Mouse (Mus musculus) megakaryocyte, embryonic 14.5 days (primary cell): ENCODE measurements around the gene Tbxas1. TPM values are rescaled to one million over a fixed set of nuclear protein-coding genes. Genes with fewer than 3 reads are reported as not detected.

Source experiments
- H3K27me3 ChIP-seq: replicated peaks from 2 replicates; pipeline ENCODE3; 2012; ENCODE audit warnings: inconsistent platforms
- H3K36me3 ChIP-seq: replicated peaks from 2 replicates; pipeline ENCODE3; 2012; ENCODE audit warnings: low read length, inconsistent platforms, mixed read lengths
- H3K4me1 ChIP-seq: 2 replicates; pipeline ENCODE4 v1.6.1; 2012; ENCODE audit warnings: inconsistent platforms
- H3K4me3 ChIP-seq: replicated peaks from 2 replicates; pipeline ENCODE3; 2012; ENCODE audit warnings: moderate library complexity, mild to moderate bottlenecking, inconsistent platforms
- H3K9me3 ChIP-seq: 2 replicates; pipeline ENCODE4 v1.6.1; 2012; ENCODE audit warnings: inconsistent platforms
- FLI1 ChIP-seq: IDR thresholded peaks from 2 replicates; pipeline ENCODE4 v1.6.1; 2012; ENCODE audit warnings: low read length, inconsistent platforms, mixed read lengths
- GATA1 ChIP-seq: IDR thresholded peaks from 3 replicates; pipeline ENCODE4 v1.6.1; 2012; ENCODE audit warnings: mixed read lengths, low read length, inconsistent platforms, borderline replicate concordance
- polyA plus RNA-seq: library from polyadenylated mRNA; stranded (reverse); fragments of >175 nt; gene quantifications from 2 replicates; pipeline ENCODE4 v1.2.3, GENCODE M21; 2012; ENCODE audit warnings: low replicate concordance; ENCODE audit not compliant: insufficient read depth

Tbxas1 gene
- polyA plus RNA-seq, 1 experiment = 265 TPM

GRCm38 (mm10) chr6:39019219-39019618 is 144.0 kb downstream of the Tbxas1 start:
- Histone ChIP-seq H3K27me3 (no peaks in the 10 kb centered on the region), H3K4me1 (peaks cover 66% of the 10 kb centered on the region), H3K9me3 (no peaks in the 10 kb centered on the region), H3K4me3 (no peak overlapping the region), H3K36me3 (peaks cover 99% of the 10 kb centered on the region)
- TF ChIP-seq FLI1 (no peak), GATA1 (no peak)

GRCm38 (mm10) chr6:39021909-39022308 is 146.7 kb downstream of the Tbxas1 start:
- no peaks in the 10 kb centered on the region for H3K27me3 ChIP-seq
- peaks cover 78% of the 10 kb centered on the region for H3K4me1 ChIP-seq
- no peaks in the 10 kb centered on the region for H3K9me3 ChIP-seq
- no peak overlapping the region for H3K4me3 ChIP-seq
- peaks cover 99% of the 10 kb centered on the region for H3K36me3 ChIP-seq
- TF ChIP-seq GATA1 = no peak
- no peak for TF ChIP-seq FLI1

- H3K4me1 ChIP-seq = peaks cover 84% of the 10 kb centered on the region
- peaks cover 99% of the 10 kb centered on the region for H3K36me3 ChIP-seq
- H3K4me3 ChIP-seq = no peak overlapping the region
- TF ChIP-seq FLI1 = no peak
- no peak for TF ChIP-seq GATA1
- no peaks in the 10 kb centered on the region for H3K27me3 ChIP-seq
- H3K9me3 ChIP-seq = no peaks in the 10 kb centered on the region
Observed at GRCm38 (mm10) chr6:39022461-39023181, 147.4 kb downstream of the Tbxas1 start.

- H3K4me3 ChIP-seq = no peak overlapping the region
- peaks cover 99% of the 10 kb centered on the region for H3K36me3 ChIP-seq
- peaks cover 90% of the 10 kb centered on the region for H3K4me1 ChIP-seq
- H3K9me3 ChIP-seq = no peaks in the 10 kb centered on the region
- TF ChIP-seq FLI1 = no peak
- TF ChIP-seq GATA1 = no peak
- H3K27me3 ChIP-seq = no peaks in the 10 kb centered on the region
Observed at GRCm38 (mm10) chr6:39024631-39025030, 149.4 kb downstream of the Tbxas1 start.

GRCm38 (mm10) chr6:39025038-39025437 is 149.8 kb downstream of the Tbxas1 start:
- H3K4me1 ChIP-seq = peaks cover 90% of the 10 kb centered on the region
- H3K4me3 ChIP-seq = no peak overlapping the region
- no peaks in the 10 kb centered on the region for H3K27me3 ChIP-seq
- H3K36me3 ChIP-seq = peaks cover 99% of the 10 kb centered on the region
- TF ChIP-seq GATA1 (no peak), FLI1 (no peak)
- H3K9me3 ChIP-seq = no peaks in the 10 kb centered on the region

GRCm38 (mm10) chr6:39030714-39031113 is 155.5 kb downstream of the Tbxas1 start:
- Histone ChIP-seq H3K36me3 (peaks cover 98% of the 10 kb centered on the region), H3K4me3 (no peak overlapping the region), H3K4me1 (peaks cover 74% of the 10 kb centered on the region), H3K27me3 (no peaks in the 10 kb centered on the region), H3K9me3 (no peaks in the 10 kb centered on the region)
- TF ChIP-seq GATA1 (no peak), FLI1 (no peak)

- Histone ChIP-seq H3K9me3 (no peaks in the 10 kb centered on the region), H3K27me3 (no peaks in the 10 kb centered on the region), H3K4me3 (no peak overlapping the region), H3K4me1 (peaks cover 75% of the 10 kb centered on the region), H3K36me3 (peaks cover 98% of the 10 kb centered on the region)
- TF ChIP-seq GATA1 (no peak), FLI1 (no peak)
Observed at GRCm38 (mm10) chr6:39033676-39034075, 158.5 kb downstream of the Tbxas1 start.

- no peak for TF ChIP-seq FLI1
- no peak for TF ChIP-seq GATA1
- peaks cover 98% of the 10 kb centered on the region for H3K36me3 ChIP-seq
- H3K27me3 ChIP-seq = no peaks in the 10 kb centered on the region
- H3K4me1 ChIP-seq = peaks cover 64% of the 10 kb centered on the region
- H3K4me3 ChIP-seq = no peak overlapping the region
- no peaks in the 10 kb centered on the region for H3K9me3 ChIP-seq
Observed at GRCm38 (mm10) chr6:39035039-39035438, 159.8 kb downstream of the Tbxas1 start.

- no peaks in the 10 kb centered on the region for H3K27me3 ChIP-seq
- TF ChIP-seq GATA1 (no peak), FLI1 (no peak)
Observed at GRCm38 (mm10) chr6:39036204-39036603, 161.0 kb downstream of the Tbxas1 start.

GRCm38 (mm10) chr6:39040451-39040850 is 165.2 kb downstream of the Tbxas1 start:
- no peaks in the 10 kb centered on the region for H3K27me3 ChIP-seq
- H3K9me3 ChIP-seq = no peaks in the 10 kb centered on the region
- peaks cover 98% of the 10 kb centered on the region for H3K36me3 ChIP-seq
- peaks cover 43% of the 10 kb centered on the region for H3K4me1 ChIP-seq
- TF ChIP-seq FLI1 (no peak), GATA1 (no peak)
- H3K4me3 ChIP-seq = no peak overlapping the region

More at GRCm38 (mm10) chr6:39036204-39036603, 161.0 kb downstream of the Tbxas1 start:
- peaks cover 98% of the 10 kb centered on the region for H3K36me3 ChIP-seq
- no peak overlapping the region for H3K4me3 ChIP-seq
- peaks cover 65% of the 10 kb centered on the region for H3K4me1 ChIP-seq
- no peaks in the 10 kb centered on the region for H3K9me3 ChIP-seq

- no peaks in the 10 kb centered on the region for H3K27me3 ChIP-seq
- H3K9me3 ChIP-seq = no peaks in the 10 kb centered on the region
- peaks cover 100% of the 10 kb centered on the region for H3K36me3 ChIP-seq
- H3K4me3 ChIP-seq = no peak overlapping the region
- TF ChIP-seq GATA1 (no peak), FLI1 (no peak)
- peaks cover 75% of the 10 kb centered on the region for H3K4me1 ChIP-seq
Observed at GRCm38 (mm10) chr6:39049141-39049540, 173.9 kb downstream of the Tbxas1 start.
